Mouse (Mus musculus) MEL-GATA-1-ER (cell line): ENCODE measurements at regions not wholly inside any gene's neighbourhood (a gene's known extent, or its start where the extent isn't known, plus 50 kb on each side); places are given as distances from the start of the nearest gene placed in this dataset.
"Not testable (repeated sequence)": the region's sequence is repeated elsewhere in the genome, so short reads cannot be mapped to it uniquely, and the experiment has no call there.

Experiments used
- DNase-seq: peaks from one replicate; pipeline ENCODE4 v3.0.0-alpha.2; 2012; ENCODE audit warnings: low read depth; ENCODE audit errors: extremely low read depth

DNA sequence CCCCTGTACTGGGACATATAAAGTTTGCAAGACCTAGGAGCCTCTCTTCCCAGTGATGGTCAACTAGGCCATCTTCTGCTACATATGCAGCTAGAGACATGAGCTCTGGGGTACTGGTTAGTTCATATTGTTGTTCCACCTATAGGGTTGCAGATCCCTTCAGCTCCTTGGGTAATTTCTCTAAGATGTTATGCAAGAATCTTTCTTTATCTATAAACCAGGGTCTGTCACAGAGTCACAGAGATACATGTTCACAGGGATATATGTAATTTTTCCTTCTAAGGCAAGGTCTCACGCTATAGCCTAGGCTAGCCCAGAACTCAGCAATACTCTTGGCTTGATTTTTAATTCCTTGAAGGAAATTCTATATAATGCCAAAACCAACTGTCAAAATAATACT lies 56.9 kb downstream of the Zfp36l1 start:
- not testable (repeated sequence) for DNase-seq

- no peak for DNase-seq
Measured at GRCm38 (mm10) chr12:80055394-80055793, 57.4 kb downstream of the Zfp36l1 start.

GRCm38 (mm10) chr12:80054655-80055037 lies 58.2 kb downstream of the Zfp36l1 start:
- no peak for DNase-seq

GRCm38 (mm10) chr12:80053902-80054654 lies 58.7 kb downstream of the Zfp36l1 start:
- no peak for DNase-seq

DNA sequence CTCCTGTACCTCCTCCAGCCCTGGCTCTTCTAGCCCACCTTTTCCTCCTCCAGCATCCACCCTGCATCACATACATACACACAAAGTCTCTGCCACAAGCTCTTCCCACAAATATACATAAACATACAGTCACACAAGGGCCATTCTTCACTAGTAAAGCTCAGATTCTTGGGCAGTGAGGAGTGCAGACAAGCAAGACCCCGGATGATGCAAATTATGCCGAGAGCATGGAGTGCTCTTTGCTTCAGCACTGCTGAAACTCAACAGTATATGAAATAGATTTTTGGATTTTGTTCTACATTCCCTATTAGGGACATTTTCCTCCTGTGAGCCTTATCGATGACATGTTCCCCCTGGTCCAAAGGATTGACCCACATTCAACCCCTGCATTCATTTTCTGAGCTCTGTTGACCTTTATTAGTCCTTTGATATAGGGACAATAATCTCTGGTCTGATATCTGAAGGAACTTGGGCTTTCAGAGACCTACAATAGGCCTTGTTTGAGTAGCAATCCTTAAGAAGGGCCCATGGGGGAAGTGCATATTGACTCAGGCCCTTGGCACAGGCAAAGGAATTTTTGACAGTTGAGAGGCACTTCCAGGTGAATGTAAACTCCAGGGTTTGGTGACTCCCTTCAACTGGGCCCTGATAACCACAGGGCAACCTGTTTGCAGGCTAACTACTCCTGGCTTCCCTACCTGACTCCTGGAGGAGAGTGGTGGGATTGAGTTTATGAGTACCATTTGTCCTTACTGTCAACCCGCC lies 64.4 kb downstream of the Zfp36l1 start:
- no peak for DNase-seq

DNA sequence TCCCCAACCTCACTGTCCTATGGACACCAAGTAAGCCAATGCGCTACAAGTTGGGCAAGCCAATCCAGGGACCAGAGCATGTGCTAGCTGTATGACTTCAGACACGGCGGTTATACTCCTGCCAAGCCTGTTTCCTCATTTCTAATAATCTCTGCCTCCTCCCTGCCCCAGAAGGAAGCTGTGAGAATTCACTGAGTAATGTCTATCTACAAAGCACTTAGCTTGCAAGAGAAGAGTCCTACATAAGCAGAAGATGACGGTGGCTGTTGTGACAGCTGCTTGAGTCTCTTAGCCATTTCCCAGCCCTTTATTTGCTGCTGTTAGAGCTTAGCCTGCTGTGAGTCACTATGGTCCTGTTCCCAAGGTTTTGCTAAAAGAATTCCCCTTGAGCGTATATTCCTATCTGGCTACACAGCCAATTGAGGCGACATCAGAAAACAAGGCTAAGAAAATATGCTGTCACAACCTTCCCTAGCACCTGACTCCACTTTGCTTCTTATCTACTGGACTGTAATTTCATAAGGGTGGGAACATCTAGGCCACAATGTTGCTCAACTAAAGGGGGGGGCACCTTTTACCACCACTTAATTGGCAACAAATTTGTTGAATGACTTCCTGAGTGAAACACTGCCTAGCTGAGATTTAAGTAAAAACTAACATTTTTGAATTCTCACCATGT lies 66.0 kb downstream of the Zfp36l1 start:
- peak; percentile 79 for DNase-seq

DNA sequence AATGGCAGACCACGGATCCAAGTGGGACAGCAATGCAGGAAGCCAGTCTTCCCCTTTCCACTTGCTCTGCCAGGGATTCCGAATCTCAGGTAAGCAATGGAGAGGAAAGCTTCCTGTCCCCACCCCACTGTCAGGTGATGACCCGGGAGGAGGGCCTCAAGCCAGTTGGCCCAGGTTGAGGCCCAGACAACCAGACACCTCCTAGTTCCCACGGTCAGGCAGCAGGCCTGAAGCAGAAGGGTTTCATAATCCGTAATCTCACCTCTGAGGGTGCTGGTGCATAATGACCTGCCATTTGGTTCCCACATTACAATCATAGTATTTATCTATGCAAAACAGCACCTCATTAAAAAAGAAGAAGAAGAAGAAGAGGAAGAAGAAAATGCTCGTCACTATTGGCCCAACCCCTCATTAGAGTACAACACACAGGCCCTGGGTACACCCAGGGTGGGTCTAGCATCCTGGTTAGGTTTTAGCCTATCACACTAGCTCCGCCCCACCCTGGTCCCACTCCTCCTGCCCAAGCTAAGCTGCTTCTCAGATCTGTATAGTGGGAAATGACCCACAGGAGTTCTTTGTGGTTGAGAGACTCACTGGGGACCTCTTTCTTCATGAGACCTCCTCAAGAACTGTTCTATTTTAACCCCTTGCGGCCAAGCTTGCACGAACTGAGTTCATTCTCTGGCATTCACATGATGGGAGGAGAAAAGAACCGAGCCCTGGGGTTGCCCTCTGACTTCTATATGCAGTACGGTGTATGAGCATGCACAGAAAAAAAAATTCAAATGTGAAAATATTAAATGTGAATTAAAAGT lies 71.1 kb downstream of the Zfp36l1 start:
- peak; percentile 86 for DNase-seq

DNA sequence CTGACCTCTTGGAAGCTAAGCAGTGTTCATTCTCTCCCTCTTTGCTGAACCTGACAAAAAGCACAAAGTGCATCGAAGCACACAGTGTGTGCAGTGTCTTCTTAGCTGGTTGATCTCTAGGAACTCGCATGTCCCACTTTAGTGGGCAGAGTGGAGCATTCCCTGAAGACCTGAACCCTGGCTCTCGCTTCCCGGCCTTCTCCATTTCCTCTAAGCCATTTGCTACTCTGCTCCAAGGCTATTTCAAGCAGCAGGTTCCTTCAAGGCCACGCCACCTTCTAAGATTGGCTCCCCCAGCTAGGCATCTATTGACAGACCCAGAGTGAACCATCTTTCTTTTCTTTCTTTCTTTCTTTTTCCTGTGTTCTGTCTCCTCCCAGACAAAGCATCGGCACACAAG lies 71.8 kb downstream of the Zfp36l1 start:
- DNase-seq: no peak

DNA sequence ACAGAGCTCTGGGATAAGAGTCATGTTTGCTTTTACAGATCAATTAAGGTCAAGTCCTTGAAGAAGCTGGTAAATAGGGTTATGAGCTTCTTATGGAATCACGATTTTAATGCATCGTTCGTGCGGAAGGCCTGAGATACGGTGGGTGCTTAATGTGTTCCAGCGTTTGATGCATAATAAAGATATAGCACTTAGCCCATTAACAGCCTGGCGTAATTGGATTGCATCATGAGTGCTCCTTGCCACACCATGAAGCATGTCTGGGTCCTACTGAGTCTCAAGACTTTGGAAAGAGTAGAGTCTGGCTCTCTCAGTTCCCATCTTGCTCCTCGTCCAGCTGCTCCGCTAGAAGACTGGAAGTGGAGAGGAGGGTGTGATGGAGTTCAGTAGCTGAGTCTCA lies 72.6 kb downstream of the Zfp36l1 start:
- DNase-seq: no peak

DNA sequence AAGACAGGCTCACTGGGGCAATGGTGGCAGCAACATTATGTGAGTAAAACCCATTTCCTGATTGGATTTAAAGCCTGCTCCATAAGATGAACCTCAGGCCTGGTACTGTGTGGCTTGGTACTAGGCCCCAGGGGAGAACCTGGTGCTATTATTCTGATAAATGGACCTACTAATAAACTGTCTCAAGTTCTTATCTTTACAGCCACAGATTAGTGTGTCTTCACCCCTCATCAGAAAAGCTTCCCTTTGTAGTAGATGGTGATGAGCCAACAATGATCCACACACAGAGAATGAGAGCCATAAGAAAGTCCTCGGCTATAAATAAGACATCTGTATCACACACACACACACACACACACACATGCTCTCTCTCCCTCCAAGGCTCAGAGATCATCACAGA lies 73.7 kb downstream of the Zfp36l1 start:
- no peak for DNase-seq

- peak; percentile 60 for DNase-seq
Measured at GRCm38 (mm10) chr12:80035500-80036271, 77.1 kb downstream of the Zfp36l1 start.

DNA sequence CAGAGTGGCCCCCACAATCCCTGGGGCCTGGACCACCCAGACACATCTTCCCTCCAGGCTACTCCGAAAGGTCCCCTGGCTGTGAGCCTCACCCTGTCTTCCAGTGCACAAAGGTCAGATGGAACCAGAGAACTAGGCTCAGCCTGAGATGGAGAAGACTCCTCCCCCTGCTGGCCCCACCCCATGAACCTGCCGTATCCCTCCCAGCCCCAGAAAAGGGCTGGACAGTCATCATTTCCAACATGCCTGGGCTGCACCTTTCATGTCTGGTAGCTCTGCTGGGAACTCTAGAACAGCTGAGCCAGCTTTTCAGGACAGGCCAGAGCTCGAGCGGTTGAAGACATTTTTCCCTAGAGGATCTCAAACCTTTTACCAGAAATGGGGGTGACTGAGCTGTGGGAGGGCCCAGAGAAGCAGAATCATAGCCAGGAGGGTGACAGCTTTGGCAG lies 77.8 kb downstream of the Zfp36l1 start:
- DNase-seq: no peak

DNA sequence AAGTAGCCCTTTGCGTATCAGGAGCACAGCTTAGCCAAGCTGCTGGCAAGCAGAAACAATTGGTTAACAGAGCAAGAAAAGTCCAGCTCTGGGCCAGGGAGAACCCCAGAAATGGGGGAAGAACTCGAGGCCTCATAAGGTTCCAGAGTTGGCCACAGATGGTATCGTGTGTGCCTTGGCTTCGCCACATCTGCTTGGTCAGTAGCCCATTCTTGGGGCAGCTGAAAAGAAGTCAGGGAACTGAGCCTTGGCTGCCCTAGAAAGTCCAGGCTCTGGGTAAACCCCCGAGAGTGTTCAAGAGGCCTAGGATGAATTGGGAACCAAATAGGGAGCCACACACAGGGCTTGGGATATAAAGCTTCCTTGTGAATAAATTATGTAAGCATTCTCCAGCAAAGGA lies 78.7 kb downstream of the Zfp36l1 start:
- no peak for DNase-seq

GRCm38 (mm10) chr12:80032520-80032919 lies 80.3 kb downstream of the Zfp36l1 start:
- DNase-seq: no peak

GRCm38 (mm10) chr12:80028301-80028700 lies 84.5 kb downstream of the Zfp36l1 start:
- no peak for DNase-seq

DNA sequence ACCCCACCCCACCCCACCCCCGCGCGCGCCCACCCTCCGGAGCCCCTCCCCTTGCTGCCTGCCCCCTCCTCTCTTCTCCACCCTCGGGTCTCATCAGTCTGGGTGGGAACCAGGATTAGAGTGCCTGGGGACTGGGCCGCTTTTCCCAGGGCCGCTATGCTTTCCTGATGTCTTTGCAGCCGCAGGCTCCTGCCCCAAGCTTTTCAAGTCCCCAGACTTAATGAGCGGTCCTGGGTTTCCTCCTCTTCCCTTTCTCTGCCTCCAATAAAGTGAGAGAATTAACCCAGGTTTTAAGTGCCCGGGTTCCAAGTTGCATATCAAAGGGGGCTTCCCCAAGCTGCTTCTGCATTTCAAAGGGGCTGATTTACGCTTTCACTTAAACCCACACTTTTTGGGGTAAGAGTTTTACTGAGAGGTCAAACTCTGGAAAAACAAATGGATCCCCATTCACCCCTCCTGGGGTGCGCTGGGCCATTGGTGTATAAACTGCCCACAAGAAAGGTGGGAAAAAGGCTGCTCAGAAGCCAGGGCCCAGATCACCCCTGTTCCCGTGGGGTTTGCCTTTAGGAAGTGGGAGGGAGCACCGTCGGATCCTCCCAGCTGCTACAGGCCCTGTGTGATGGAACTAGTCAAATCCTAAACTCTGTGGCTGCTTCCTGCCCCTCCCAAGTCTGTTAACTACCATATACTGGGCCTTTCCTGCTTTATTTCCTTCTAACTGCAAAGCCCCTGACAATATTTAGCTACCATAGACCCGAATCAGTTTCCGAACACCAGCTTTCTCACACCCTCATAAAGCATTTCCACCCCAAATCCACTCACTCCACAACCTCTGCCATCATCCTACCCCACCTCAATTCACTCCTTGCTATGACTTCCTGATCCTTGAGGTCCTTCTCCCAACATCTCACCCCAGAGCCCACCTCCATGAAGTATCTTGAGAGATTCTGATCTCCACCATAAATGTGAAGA lies 89.4 kb downstream of the Zfp36l1 start:
- no peak for DNase-seq

GRCm38 (mm10) chr12:80022181-80023106 lies 90.4 kb downstream of the Zfp36l1 start:
- DNase-seq: no peak

DNA sequence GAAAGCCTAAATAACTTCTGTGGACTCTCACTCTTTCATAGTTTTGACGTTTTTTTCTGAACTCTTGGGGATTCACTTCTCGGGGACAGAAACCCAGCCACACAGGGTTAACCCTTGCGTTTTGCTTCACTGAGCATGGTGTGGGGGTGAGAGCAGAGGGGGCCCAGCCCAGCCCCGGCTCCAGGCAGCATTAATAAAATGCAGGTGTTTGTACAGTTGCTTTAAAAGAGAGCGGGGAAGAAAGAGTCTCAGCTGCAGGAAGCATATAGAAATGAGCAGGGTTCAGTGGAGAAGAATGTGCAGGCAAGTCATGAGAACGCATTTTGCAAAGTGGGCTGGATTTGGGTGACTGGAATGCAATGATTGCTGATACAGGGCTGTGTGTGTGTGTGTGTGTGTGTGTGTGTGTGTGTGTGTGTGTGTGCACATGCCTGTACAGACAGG lies 91.8 kb downstream of the Zfp36l1 start:
- DNase-seq: no peak
